Mouse (Mus musculus) MEL (cell line): ENCODE results near the gene Trhr2. TPM values are rescaled to one million over a fixed set of nuclear protein-coding genes. Genes with fewer than 3 reads are reported as not detected.

Experiments
- DNase-seq: peaks from one replicate; pipeline ENCODE4 v3.0.0; 2011; ENCODE audit warnings: low read depth, low spot score
- H3K27ac ChIP-seq: 2 replicates; pipeline ENCODE4 v1.5.1; 2012; ENCODE audit warnings: low read depth, mild to moderate bottlenecking, control low read depth, low read length, moderate library complexity; ENCODE audit not compliant: control insufficient read depth
- H3K27me3 ChIP-seq, 2 experiments: fragments of 150-350 bp in 1 of 2; sonication (generic) in 1 of 2; 2 replicates each; pipeline ENCODE4 v1.6.1; 2012; ENCODE audit warnings: low read length in 2 of 2, mild to moderate bottlenecking in 2 of 2, improper control_type of control experiment in 1 of 2, moderate library complexity in 1 of 2; ENCODE audit not compliant: insufficient read depth in 2 of 2, control insufficient read depth in 1 of 2
- H3K36me3 ChIP-seq, 2 experiments: 2 replicates each; pipeline ENCODE4 v1.6.1; 2012 to 2014; ENCODE audit warnings: low read length in 2 of 2, improper control_type of control experiment in 1 of 2, inconsistent platforms in 1 of 2, mild to moderate bottlenecking in 1 of 2; ENCODE audit not compliant: insufficient read depth in 2 of 2, control insufficient read depth in 1 of 2
- H3K4me1 ChIP-seq, 2 experiments: fragments of 150-350 bp in 1 of 2; sonication (generic) in 1 of 2; 2 replicates each; pipeline ENCODE4 v1.6.1; 2012; ENCODE audit warnings: low read length in 2 of 2, improper control_type of control experiment in 1 of 2, mild to moderate bottlenecking in 1 of 2; ENCODE audit not compliant: insufficient read depth in 2 of 2, control insufficient read depth in 1 of 2
- H3K4me3 ChIP-seq, 2 experiments: fragments of 150-350 bp in 1 of 2; sonication (generic) in 1 of 2; 2 replicates each; pipeline ENCODE4 v1.5.1; 2012; ENCODE audit warnings: low read depth in 2 of 2, low read length in 2 of 2, mild to moderate bottlenecking in 2 of 2, moderate library complexity in 2 of 2, control low read depth in 1 of 2, improper control_type of control experiment in 1 of 2; ENCODE audit not compliant: control insufficient read depth in 1 of 2, insufficient read depth in 1 of 2
- H3K79me2 ChIP-seq: 2 replicates; pipeline ENCODE4 v1.6.1; 2012; ENCODE audit warnings: mild to moderate bottlenecking, low read length, moderate library complexity; ENCODE audit not compliant: control insufficient read depth, poor library complexity, insufficient read depth
- H3K9ac ChIP-seq: 2 replicates; pipeline ENCODE4 v1.6.1; 2012; ENCODE audit warnings: low read depth, mild to moderate bottlenecking, control low read depth, low read length, moderate library complexity; ENCODE audit not compliant: control insufficient read depth, poor library complexity, severe bottlenecking
- H3K9me3 ChIP-seq: fragments of 150-350 bp; sonication (generic); replicated peaks from 2 replicates; pipeline ENCODE4 v1.6.1; 2012; ENCODE audit warnings: mild to moderate bottlenecking, low read length, improper control_type of control experiment, moderate library complexity; ENCODE audit not compliant: insufficient read depth
- BHLHE40 ChIP-seq: IDR thresholded peaks from 2 replicates; pipeline ENCODE4 v1.6.1; 2012; ENCODE audit warnings: low read depth, mild to moderate bottlenecking, inconsistent platforms, low read length, improper control_type of control experiment, borderline replicate concordance
- CTCF ChIP-seq, 3 experiments: IDR thresholded peaks in 2 of 3; conservative IDR thresholded peaks in 1 of 3; 2 replicates each; pipeline ENCODE4 v1.5.1; 2011 to 2012; ENCODE audit warnings: low read length in 3 of 3, low read depth in 2 of 3, mild to moderate bottlenecking in 2 of 3, improper control_type of control experiment in 1 of 3, inconsistent platforms in 1 of 3, mixed read lengths in 1 of 3, moderate library complexity in 1 of 3; ENCODE audit not compliant: control insufficient read depth in 1 of 3, insufficient read depth in 1 of 3, poor library complexity in 1 of 3, severe bottlenecking in 1 of 3
- E2F4 ChIP-seq: IDR thresholded peaks from 2 replicates; pipeline ENCODE4 v1.6.1; 2011; ENCODE audit warnings: low read depth, low read length, improper control_type of control experiment, borderline replicate concordance
- ELF1 ChIP-seq: IDR thresholded peaks from 2 replicates; pipeline ENCODE4 v1.6.1; 2014; ENCODE audit warnings: low read depth, mild to moderate bottlenecking, inconsistent platforms, low read length, improper control_type of control experiment, moderate library complexity
- EP300 ChIP-seq, 2 experiments: IDR thresholded peaks; 2 replicates each; pipeline ENCODE4 v1.6.1; 2011; ENCODE audit warnings: improper control_type of control experiment in 2 of 2, low read length in 2 of 2, low read depth in 1 of 2, mild to moderate bottlenecking in 1 of 2
- ETS1 ChIP-seq: IDR thresholded peaks from 2 replicates; pipeline ENCODE4 v1.6.1; 2012; ENCODE audit warnings: low read depth, mild to moderate bottlenecking, inconsistent platforms, low read length, improper control_type of control experiment, moderate library complexity
- GABPA ChIP-seq: IDR thresholded peaks from 2 replicates; pipeline ENCODE4 v1.6.1; 2012; ENCODE audit warnings: low read depth, mild to moderate bottlenecking, inconsistent platforms, low read length, improper control_type of control experiment, moderate library complexity
- GATA1 ChIP-seq: IDR thresholded peaks from 2 replicates; pipeline ENCODE4 v1.6.1; 2011; ENCODE audit warnings: low read depth, low read length, improper control_type of control experiment
- HCFC1 ChIP-seq: IDR thresholded peaks from 2 replicates; pipeline ENCODE4 v1.6.1; 2012; ENCODE audit warnings: low read depth, mild to moderate bottlenecking, inconsistent platforms, low read length, improper control_type of control experiment, moderate library complexity
- JUND ChIP-seq: IDR thresholded peaks from 2 replicates; pipeline ENCODE4 v1.6.1; 2011; ENCODE audit warnings: low read depth, mild to moderate bottlenecking, improper control_type of control experiment, low read length
- KAT2A ChIP-seq: conservative IDR thresholded peaks from 2 replicates; pipeline ENCODE4 v1.6.1; 2012; ENCODE audit warnings: low read depth, low read length, improper control_type of control experiment, inconsistent platforms
- MAX ChIP-seq: IDR thresholded peaks from 2 replicates; pipeline ENCODE4 v1.6.1; 2011; ENCODE audit warnings: low read length, improper control_type of control experiment
- MAZ ChIP-seq: IDR thresholded peaks from 2 replicates; pipeline ENCODE4 v1.6.1; 2012; ENCODE audit warnings: low read depth, mild to moderate bottlenecking, inconsistent platforms, low read length, improper control_type of control experiment
- MXI1 ChIP-seq: IDR thresholded peaks from 2 replicates; pipeline ENCODE4 v1.6.1; 2011; ENCODE audit warnings: mild to moderate bottlenecking, low read depth, low read length, improper control_type of control experiment
- MYC ChIP-seq: IDR thresholded peaks from 2 replicates; pipeline ENCODE4 v1.6.1; 2011; ENCODE audit warnings: low read depth, mild to moderate bottlenecking, low read length, improper control_type of control experiment, moderate library complexity
- NELFE ChIP-seq: IDR thresholded peaks from 2 replicates; pipeline ENCODE4 v1.6.1; 2011; ENCODE audit warnings: low read depth, low read length, improper control_type of control experiment
- POLR2AphosphoS5 ChIP-seq: IDR thresholded peaks from 2 replicates; pipeline ENCODE4 v1.6.1; 2012; ENCODE audit warnings: low read depth, borderline replicate concordance, mild to moderate bottlenecking, inconsistent platforms, low read length, moderate library complexity, mixed read lengths
- RAD21 ChIP-seq: IDR thresholded peaks from 2 replicates; pipeline ENCODE4 v1.6.1; 2011; ENCODE audit warnings: mild to moderate bottlenecking, low read depth, low read length, improper control_type of control experiment
- SIN3A ChIP-seq: IDR thresholded peaks from 2 replicates; pipeline ENCODE4 v1.6.1; 2012; ENCODE audit warnings: low read length, improper control_type of control experiment, inconsistent platforms
- SMC3 ChIP-seq: IDR thresholded peaks from 2 replicates; pipeline ENCODE4 v1.6.1; 2011; ENCODE audit warnings: low read depth, low read length, improper control_type of control experiment
- TBP ChIP-seq: IDR thresholded peaks from 2 replicates; pipeline ENCODE4 v1.8.0; 2011; ENCODE audit warnings: low read depth, low read length, improper control_type of control experiment
- TCF12 ChIP-seq: IDR thresholded peaks from 2 replicates; pipeline ENCODE4 v1.6.1; 2014; ENCODE audit warnings: low read depth, mild to moderate bottlenecking, inconsistent platforms, low read length, improper control_type of control experiment, moderate library complexity
- UBTF ChIP-seq: IDR thresholded peaks from 2 replicates; pipeline ENCODE4 v1.6.1; 2012; ENCODE audit warnings: low read depth, mild to moderate bottlenecking, inconsistent platforms, low read length, improper control_type of control experiment, moderate library complexity, borderline replicate concordance; ENCODE audit not compliant: insufficient read depth
- USF1 ChIP-seq: IDR thresholded peaks from 2 replicates; pipeline ENCODE4 v1.6.1; 2014; ENCODE audit warnings: low read depth, mild to moderate bottlenecking, inconsistent platforms, low read length, improper control_type of control experiment, moderate library complexity
- USF2 ChIP-seq, 2 experiments: IDR thresholded peaks; 2 replicates each; pipeline ENCODE4 v1.6.1; 2011 to 2012; ENCODE audit warnings: improper control_type of control experiment in 2 of 2, low read length in 2 of 2, borderline replicate concordance in 1 of 2, inconsistent platforms in 1 of 2, low read depth in 1 of 2, mild to moderate bottlenecking in 1 of 2; ENCODE audit not compliant: insufficient read depth in 1 of 2
- ZC3H11A ChIP-seq: IDR thresholded peaks from 2 replicates; pipeline ENCODE4 v1.6.1; 2012; ENCODE audit warnings: low read depth, mild to moderate bottlenecking, inconsistent platforms, low read length, improper control_type of control experiment
- ZMIZ1 ChIP-seq: IDR thresholded peaks from 2 replicates; pipeline ENCODE4 v1.6.1; 2012; ENCODE audit warnings: low read depth, mild to moderate bottlenecking, inconsistent platforms, low read length, improper control_type of control experiment, moderate library complexity
- ZNF384 ChIP-seq: IDR thresholded peaks from 2 replicates; pipeline ENCODE4 v1.6.1; 2012; ENCODE audit warnings: low read depth, mild to moderate bottlenecking, inconsistent platforms, low read length, improper control_type of control experiment
- polyA plus RNA-seq, 2 experiments: library from polyadenylated mRNA; stranded (reverse) in 1 of 2; unstranded in 1 of 2; fragments of >175 nt in 1 of 2; fragments of >200 nt in 1 of 2; gene quantifications; 2 replicates each; pipeline versions ENCODE4 v1.2.1 to v1.2.4; 2012; ENCODE audit warnings: low replicate concordance in 2 of 2, low read depth in 1 of 2; ENCODE audit not compliant: insufficient read length in 2 of 2, insufficient read depth in 1 of 2, missing spikeins in 1 of 2
- total RNA-seq: library from RNA; depleted of rRNA; stranded (reverse); fragments of 300-350 nt; gene quantifications from 2 replicates; pipeline ENCODE4 v1.2.3, GENCODE M21; 2012

Gene Trhr2
- total and polyA plus RNA-seq, 3 experiments = 0.07 to 0.12 TPM; not detected in 1

- peaks cover 4 to 12% of the 10 kb centered on the region in 2 experiments; a peak in 2 of 4 replicates for H3K4me1 ChIP-seq
- peak; percentile 76 for DNase-seq
- TF ChIP-seq GATA1 (no peak), HCFC1 (no peak), SMC3 (peak; percentile 96), USF2 (IDR thresholded peaks at IDR 0.05; ENCODE audit: borderline replicate concordance in 1 of 2, insufficient read depth in 1 of 2, low read depth in 1 of 2, low read length in 2 of 2) (no peak), EP300 (IDR thresholded peaks at IDR 0.05; ENCODE audit: low read depth in 1 of 2, low read length in 2 of 2) (no peak), BHLHE40 (no peak), TCF12 (no peak), JUND (no peak), CTCF (IDR thresholded peaks at IDR 0.05 in 2 of 3, conservative IDR thresholded peaks at IDR 0.05 in 1 of 3; ENCODE audit: control insufficient read depth in 1 of 3, insufficient read depth in 1 of 3, low read depth in 2 of 3, low read length in 3 of 3, poor library complexity in 1 of 3, severe bottlenecking in 1 of 3) (peak; percentile 82 to 91 (median 83)), USF1 (no peak), MAZ (no peak), ZMIZ1 (no peak), ETS1 (no peak), ELF1 (no peak), POLR2AphosphoS5 (no peak), MXI1 (no peak), MAX (no peak), E2F4 (no peak), NELFE (no peak), KAT2A (no peak), UBTF (no peak), ZC3H11A (peak; percentile 87), ZNF384 (no peak), RAD21 (peak; percentile 83), TBP (no peak), SIN3A (no peak), GABPA (no peak), MYC (no peak)
- TF ChIP-seq, all 39 proteins: peak for 4
- Histone ChIP-seq H3K27ac (no peak overlapping the region), H3K9me3 (no peaks in the 10 kb centered on the region), H3K79me2 (no peaks in the 10 kb centered on the region), H3K36me3 (peaks cover 0 to 5% of the 10 kb centered on the region in 2 experiments; a peak in 2 of 4 replicates), H3K4me3 (no peak overlapping the region), H3K27me3 (no peaks in the 10 kb centered on the region), H3K9ac (no peak overlapping the region; the same call in 1 of the 2 replicates)
These were observed 9.1 kb upstream of the Trhr2 start for GRCm38 (mm10) chr8:122369665-122370064.
